Mouse (Mus musculus): ENCODE data around the gene Sdcbp2. TPM values are rescaled to one million over a fixed set of nuclear protein-coding genes. Genes with fewer than 3 reads are reported as not detected.

Gene Sdcbp2
- polyA plus RNA-seq, 1 experiment = not detected

GRCm38 (mm10) chr2:151549615-151550121 lies 22.8 kb upstream of the Sdcbp2 start:
- no peak overlapping the region for H3K27ac ChIP-seq (ENCODE audit: control insufficient read depth, insufficient read depth, low read depth, low read length, poor library complexity)
- TF ChIP-seq POLR2A (IDR thresholded peaks at IDR 0.05; ENCODE audit: borderline replicate concordance, control insufficient read depth, low read depth, low read length) = no peak
- no peak overlapping the region for H3K4me3 ChIP-seq (replicated peaks; ENCODE audit: control insufficient read depth, low read depth, low read length)
- H3K4me1 ChIP-seq (ENCODE audit: control insufficient read depth, insufficient read depth, low read length) = no peaks in the 10 kb centered on the region
- WGBS = 79% methylated on average over 3 of the region's 3 CpGs

GRCm38 (mm10) chr2:151562930-151563921 lies 9.2 kb upstream of the Sdcbp2 start:
- 40% methylated on average over 7 of the region's 7 CpGs for WGBS
- H3K4me1 ChIP-seq (ENCODE audit: control insufficient read depth, insufficient read depth, low read length) = no peaks in the 10 kb centered on the region; the same call in 1 of the 2 replicates
- no peak overlapping the region for H3K4me3 ChIP-seq (replicated peaks; ENCODE audit: control insufficient read depth, low read depth, low read length)
- H3K27ac ChIP-seq (ENCODE audit: control insufficient read depth, insufficient read depth, low read depth, low read length, poor library complexity) = no peak overlapping the region
- TF ChIP-seq POLR2A (IDR thresholded peaks at IDR 0.05; ENCODE audit: borderline replicate concordance, control insufficient read depth, low read depth, low read length) = no peak
- no peak for TF ChIP-seq CTCF (IDR thresholded peaks at IDR 0.05; ENCODE audit: control insufficient read depth, insufficient read depth, low read length)

- H3K4me3 ChIP-seq (replicated peaks; ENCODE audit: control insufficient read depth, low read depth, low read length) = no peak overlapping the region
- no peak for TF ChIP-seq POLR2A (IDR thresholded peaks at IDR 0.05; ENCODE audit: borderline replicate concordance, control insufficient read depth, low read depth, low read length)
- no peak overlapping the region for H3K27ac ChIP-seq (ENCODE audit: control insufficient read depth, insufficient read depth, low read depth, low read length, poor library complexity)
- 83% methylated on average over 1 of the region's 1 CpGs for WGBS
- no peaks in the 10 kb centered on the region; the same call in 1 of the 2 replicates for H3K4me1 ChIP-seq (ENCODE audit: control insufficient read depth, insufficient read depth, low read length)
Measured at GRCm38 (mm10) chr2:151564006-151564405, 8.4 kb upstream of the Sdcbp2 start.

GRCm38 (mm10) chr2:151564986-151565385 lies 7.4 kb upstream of the Sdcbp2 start:
- Histone ChIP-seq H3K4me3 (replicated peaks; ENCODE audit: control insufficient read depth, low read depth, low read length) (no peak overlapping the region), H3K4me1 (ENCODE audit: control insufficient read depth, insufficient read depth, low read length) (no peaks in the 10 kb centered on the region; the same call in 1 of the 2 replicates), H3K27ac (ENCODE audit: control insufficient read depth, insufficient read depth, low read depth, low read length, poor library complexity) (no peak overlapping the region)
- WGBS = 67% methylated on average over 3 of the region's 3 CpGs
- TF ChIP-seq POLR2A (IDR thresholded peaks at IDR 0.05; ENCODE audit: borderline replicate concordance, control insufficient read depth, low read depth, low read length) (no peak), CTCF (IDR thresholded peaks at IDR 0.05; ENCODE audit: control insufficient read depth, insufficient read depth, low read length) (no peak)

- no peak for TF ChIP-seq POLR2A (IDR thresholded peaks at IDR 0.05; ENCODE audit: borderline replicate concordance, control insufficient read depth, low read depth, low read length)
- no peak for TF ChIP-seq CTCF (IDR thresholded peaks at IDR 0.05; ENCODE audit: control insufficient read depth, insufficient read depth, low read length)
- Histone ChIP-seq H3K4me3 (replicated peaks; ENCODE audit: control insufficient read depth, low read depth, low read length) (no peak overlapping the region), H3K4me1 (ENCODE audit: control insufficient read depth, insufficient read depth, low read length) (no peaks in the 10 kb centered on the region; the same call in 1 of the 2 replicates), H3K27ac (ENCODE audit: control insufficient read depth, insufficient read depth, low read depth, low read length, poor library complexity) (no peak overlapping the region)
- WGBS = 80% methylated on average over 6 of the region's 6 CpGs
Measured at GRCm38 (mm10) chr2:151566856-151567255, 5.6 kb upstream of the Sdcbp2 start.

GRCm38 (mm10) chr2:151569452-151569851 lies 3.0 kb upstream of the Sdcbp2 start:
- WGBS = 63% methylated on average over 2 of the region's 2 CpGs
- no peak for TF ChIP-seq CTCF (IDR thresholded peaks at IDR 0.05; ENCODE audit: control insufficient read depth, insufficient read depth, low read length)
- TF ChIP-seq POLR2A (IDR thresholded peaks at IDR 0.05; ENCODE audit: borderline replicate concordance, control insufficient read depth, low read depth, low read length) = no peak
- Histone ChIP-seq H3K27ac (ENCODE audit: control insufficient read depth, insufficient read depth, low read depth, low read length, poor library complexity) (no peak overlapping the region), H3K4me1 (ENCODE audit: control insufficient read depth, insufficient read depth, low read length) (no peaks in the 10 kb centered on the region), H3K4me3 (replicated peaks; ENCODE audit: control insufficient read depth, low read depth, low read length) (no peak overlapping the region)

- Histone ChIP-seq H3K27ac (ENCODE audit: control insufficient read depth, insufficient read depth, low read depth, low read length, poor library complexity) (no peak overlapping the region), H3K4me1 (ENCODE audit: control insufficient read depth, insufficient read depth, low read length) (no peaks in the 10 kb centered on the region), H3K4me3 (replicated peaks; ENCODE audit: control insufficient read depth, low read depth, low read length) (no peak overlapping the region)
- 75% methylated on average over 3 of the region's 3 CpGs for whole genome bisulfite sequencing
- TF ChIP-seq CTCF (IDR thresholded peaks at IDR 0.05; ENCODE audit: control insufficient read depth, insufficient read depth, low read length) (no peak), POLR2A (IDR thresholded peaks at IDR 0.05; ENCODE audit: borderline replicate concordance, control insufficient read depth, low read depth, low read length) (no peak)
Measured at GRCm38 (mm10) chr2:151573667-151574066, 1.2 kb downstream of the Sdcbp2 start.

- TF ChIP-seq POLR2A (IDR thresholded peaks at IDR 0.05; ENCODE audit: borderline replicate concordance, control insufficient read depth, low read depth, low read length) = no peak
- TF ChIP-seq CTCF (IDR thresholded peaks at IDR 0.05; ENCODE audit: control insufficient read depth, insufficient read depth, low read length) = no peak
- WGBS = 73% methylated on average over 5 of the region's 5 CpGs
- Histone ChIP-seq H3K4me1 (ENCODE audit: control insufficient read depth, insufficient read depth, low read length) (no peaks in the 10 kb centered on the region), H3K27ac (ENCODE audit: control insufficient read depth, insufficient read depth, low read depth, low read length, poor library complexity) (no peak overlapping the region), H3K4me3 (replicated peaks; ENCODE audit: control insufficient read depth, low read depth, low read length) (no peak overlapping the region)
Measured at GRCm38 (mm10) chr2:151574607-151575006, 2.2 kb downstream of the Sdcbp2 start.
